Mouse (Mus musculus): ENCODE results near the gene Hcn4.
A peak's percentile ranks its signal among the peaks of the same experiment; 100 is the strongest.

Gene Hcn4

DNA sequence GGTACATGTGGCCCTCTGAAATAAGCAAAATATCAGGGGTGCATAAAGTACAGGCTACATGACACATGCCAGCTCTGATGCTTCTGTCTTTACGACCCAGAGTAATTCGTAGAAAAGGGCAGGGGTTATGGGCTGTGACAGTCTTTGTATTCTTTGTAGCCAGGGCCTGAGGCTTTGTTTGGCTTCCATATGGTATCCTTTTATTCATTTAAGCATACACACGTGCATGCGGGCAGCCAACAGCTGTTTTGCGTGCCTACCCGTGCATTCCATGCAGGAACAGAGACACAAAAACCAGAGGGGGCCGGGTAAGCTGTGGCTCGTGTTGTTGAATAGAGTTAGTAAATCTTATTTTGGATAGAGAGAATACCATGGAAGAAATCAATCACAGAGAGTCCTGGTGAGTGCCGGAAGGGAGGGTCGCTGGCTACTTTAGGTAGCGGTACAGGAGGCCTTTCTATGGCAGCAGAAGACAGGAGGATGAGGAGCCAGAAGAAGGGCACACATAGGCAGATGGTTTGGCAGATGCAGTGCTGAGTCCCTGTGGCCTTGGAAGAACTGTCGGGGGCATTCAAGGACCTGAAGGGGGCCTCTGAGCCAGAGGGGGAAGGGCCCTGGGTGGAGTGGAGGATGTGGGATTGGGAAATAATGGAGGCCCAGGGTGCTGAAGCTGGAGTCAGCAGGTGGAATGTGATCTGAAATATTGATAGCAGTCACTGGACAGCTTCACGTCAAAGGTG is 26.5 kb downstream of the Hcn4 start:
- no peak for DNase-seq

DNA sequence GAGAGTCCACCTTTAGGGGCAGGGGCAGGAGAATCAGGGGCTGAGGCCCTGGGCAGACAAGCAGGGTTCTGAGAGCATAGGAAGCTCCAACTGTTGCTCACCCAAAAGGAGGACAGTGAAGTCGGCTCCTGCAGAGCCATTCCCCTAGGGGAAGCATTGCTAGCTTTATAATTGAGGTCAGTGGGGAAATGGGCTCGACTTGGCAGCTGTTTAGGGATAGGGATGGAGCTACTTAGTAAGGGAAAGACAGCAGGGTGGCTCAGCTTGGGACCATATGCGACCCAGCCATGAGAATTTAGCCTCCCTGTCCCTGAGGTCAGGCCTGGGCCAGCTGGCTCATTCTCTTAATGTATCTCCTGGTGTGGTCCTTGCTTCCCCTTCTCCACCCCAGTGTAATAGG is 31.7 kb downstream of the Hcn4 start:
- no peak for DNase-seq

DNA sequence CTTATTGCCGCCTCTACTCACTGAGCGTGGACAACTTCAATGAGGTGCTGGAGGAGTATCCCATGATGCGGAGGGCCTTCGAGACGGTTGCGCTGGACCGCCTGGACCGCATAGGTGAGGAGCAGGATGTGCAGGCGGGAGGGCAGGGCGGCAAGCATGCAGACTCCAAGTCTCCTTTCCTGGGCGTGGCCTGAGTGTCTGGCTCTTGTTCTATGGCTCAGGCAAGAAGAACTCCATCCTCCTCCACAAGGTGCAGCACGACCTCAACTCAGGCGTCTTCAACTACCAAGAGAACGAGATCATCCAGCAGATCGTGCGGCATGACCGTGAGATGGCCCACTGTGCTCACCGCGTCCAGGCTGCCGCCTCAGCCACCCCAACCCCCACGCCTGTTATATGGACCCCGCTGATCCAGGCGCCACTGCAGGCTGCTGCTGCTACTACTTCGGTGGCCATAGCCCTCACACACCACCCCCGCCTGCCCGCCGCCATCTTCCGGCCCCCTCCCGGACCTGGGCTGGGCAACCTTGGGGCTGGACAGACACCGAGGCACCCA is 35.9 kb downstream of the Hcn4 start:
- no peak for DNase-seq

DNA sequence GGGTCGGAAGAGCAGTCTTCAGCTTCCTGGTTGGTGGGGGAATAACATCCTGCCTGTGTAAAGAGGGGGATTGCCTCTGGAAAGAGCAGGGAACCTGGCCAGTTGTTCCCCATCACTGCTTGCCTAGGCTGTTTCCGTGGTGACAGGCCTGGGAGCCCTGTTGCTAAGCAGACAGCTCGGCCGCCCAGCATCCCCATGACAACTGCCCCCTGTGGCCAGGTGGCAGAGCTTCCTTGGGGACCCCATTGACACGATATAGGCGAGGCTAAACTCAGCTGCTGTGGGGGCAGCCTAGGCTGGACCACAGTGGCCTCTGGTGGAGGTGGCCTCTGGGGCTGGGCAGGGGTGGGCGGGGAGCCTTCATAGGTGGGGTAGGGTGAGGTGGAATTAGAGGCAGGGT is 40.6 kb downstream of the Hcn4 start:
- no peak for DNase-seq

DNA sequence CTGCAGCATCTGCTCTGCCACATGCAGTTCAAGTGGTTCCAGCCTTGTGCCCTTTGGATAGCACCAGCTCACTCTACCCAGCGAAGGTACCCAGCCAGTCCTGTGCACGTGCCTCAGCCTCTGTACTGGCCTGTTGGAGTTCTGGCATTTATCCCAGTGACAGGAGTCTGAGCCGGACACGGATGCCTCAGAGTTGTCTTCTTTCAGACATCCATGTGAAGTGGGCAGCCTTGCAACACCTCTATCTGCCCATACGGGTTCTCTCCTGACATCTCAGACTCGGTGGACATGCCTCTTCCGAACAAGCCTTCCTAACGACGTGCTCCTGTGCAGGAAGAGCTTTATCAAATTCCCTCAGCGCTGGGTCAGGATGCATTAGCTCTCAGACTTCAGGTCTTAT is 47.9 kb downstream of the Hcn4 start:
- no peak for DNase-seq

DNA sequence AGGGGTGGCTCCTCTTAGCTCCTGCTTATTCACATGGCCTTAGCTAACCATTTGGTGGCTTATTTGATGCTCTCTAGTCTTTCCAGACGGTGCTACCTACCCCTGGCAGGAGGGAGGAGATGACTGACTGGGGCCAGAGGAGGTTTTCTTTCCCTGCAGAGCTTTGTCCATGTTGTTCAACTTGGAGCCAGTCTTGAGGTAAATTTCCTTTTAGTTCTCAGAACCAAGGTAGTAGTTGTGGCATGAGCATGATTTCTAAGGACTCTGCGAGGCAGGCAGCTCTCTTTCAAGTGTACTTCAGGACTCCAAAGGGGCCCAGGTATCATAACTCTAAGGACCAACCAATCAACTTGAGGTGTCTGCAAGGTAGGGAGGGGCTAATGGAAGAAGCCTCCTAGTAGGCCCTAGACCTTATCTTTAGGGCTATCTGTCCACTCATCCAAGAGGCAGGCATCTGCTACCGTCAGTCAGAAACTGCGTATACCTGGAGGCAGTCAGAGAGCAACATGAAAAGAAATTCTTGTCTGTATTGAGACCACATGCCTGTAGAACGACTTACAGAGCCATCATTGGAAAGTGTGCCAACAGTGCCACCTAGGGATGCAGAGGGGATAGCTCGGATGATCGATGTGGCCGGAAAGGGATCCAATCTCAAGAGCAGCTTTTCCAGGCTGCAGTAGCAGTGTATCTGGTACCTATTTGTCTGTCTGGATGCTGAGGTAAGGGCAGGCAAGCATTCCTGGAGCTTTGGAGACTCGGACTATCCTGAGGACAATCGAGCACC is 50.5 kb downstream of the Hcn4 start:
- peak; percentile 49 for DNase-seq

DNA sequence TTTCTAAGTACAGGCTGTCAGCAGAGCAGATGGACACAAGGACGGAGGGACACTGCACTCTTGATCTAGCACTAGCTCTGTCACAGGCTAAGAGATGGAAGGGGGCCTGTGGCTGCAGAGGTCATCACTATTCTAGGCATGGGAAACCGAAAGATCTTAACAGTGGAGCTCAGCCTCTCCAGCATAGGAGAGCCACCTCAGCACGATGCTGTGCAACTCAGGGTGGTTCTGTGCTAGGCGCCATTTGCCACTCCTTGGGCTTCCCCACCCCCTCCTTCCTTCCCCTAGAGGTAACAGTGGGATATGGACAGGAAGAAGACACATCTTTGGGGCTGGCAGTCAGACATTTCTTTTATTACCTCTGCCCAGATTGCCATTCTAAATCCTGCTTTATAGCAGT is 51.1 kb downstream of the Hcn4 start:
- no peak for DNase-seq

DNA sequence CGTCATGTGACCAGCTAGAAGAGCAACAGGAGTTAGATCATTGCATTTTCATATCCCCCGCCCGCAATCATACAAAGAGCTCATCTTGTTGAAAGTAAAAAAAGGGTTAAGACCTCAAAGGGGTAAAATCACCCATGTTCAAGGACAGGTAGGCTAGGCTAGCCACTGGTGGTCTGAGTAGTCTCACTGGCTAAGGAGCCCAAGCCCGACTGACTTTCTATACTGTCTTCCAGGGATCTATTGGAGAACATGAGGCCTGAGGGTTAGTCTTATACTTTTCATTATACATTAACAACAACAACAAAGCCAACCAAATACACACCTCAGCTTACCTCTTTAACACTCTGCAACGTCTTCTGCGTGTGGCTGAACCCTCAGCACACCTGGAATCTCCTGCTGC is 52.2 kb downstream of the Hcn4 start:
- DNase-seq = no peak

DNA sequence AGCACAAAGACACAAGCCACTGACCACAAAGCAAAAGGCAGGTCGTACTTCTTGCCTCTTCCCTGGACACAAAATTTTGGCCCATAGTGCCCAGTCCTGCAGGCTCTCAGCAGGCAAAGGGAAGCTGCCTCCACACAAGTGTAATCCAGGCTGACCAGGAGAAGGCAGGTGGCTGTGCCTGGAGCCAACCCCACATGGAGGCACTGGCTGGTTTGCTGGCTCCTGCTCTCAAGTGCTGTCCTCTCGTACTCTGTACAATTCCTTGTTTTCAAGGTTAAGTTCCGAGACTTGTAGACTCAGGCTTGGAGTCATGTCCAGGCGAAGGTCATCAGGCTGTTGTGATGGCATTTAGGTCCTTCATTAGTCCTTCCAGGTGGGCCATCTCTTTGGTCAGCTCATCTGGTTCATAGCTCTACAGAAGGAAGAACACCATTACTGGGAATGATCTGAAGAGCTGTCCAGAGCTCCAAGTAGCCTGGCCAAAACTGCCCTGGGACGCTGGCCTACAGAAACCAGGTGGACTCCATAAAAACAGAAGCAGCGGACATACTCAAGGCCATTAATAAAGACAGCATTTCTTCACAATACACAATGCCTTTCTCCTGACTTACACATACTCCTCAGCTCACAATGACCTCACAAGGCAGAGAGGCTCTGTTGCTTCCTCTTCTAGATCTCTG is 53.9 kb downstream of the Hcn4 start:
- DNase-seq = no peak

DNA sequence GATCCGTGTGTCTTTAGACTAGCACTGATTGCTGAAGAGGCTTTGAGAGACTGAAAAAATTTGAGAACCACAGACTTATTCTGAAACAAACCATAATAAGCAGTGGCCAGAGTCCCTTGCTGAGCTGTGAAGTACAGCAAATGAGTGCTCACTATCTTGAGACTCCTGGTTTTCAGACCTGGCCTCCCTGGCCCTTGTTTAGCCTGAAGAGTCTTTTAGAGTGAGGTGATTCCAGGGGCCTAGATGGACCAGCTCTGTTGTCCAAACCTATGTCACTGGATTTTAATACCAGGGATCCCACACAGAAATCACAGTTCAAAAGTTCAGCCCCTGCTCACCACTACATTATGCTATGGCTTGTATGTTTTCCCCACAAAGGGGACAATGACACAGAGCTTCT is 56.6 kb downstream of the Hcn4 start:
- no peak for DNase-seq

DNA sequence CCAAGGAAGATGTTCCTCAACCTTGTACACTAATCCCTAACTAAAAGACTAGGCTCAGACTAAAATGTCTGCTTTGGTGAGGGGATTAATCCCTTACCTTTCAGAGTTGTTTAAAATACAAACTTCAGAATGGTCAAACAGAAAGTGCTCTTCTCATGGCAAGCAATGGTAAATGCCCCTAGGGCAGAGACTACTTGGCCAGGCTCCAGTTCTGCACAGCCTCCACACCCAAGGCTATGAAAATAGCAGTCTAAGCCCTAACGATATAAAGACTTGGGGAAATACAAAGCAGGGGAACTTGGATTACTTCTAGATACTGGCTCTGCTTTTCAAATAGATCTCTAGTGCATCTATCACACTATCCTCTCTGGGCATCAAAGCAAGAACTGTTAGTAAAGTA is 59.5 kb downstream of the Hcn4 start:
- DNase-seq = no peak

DNA sequence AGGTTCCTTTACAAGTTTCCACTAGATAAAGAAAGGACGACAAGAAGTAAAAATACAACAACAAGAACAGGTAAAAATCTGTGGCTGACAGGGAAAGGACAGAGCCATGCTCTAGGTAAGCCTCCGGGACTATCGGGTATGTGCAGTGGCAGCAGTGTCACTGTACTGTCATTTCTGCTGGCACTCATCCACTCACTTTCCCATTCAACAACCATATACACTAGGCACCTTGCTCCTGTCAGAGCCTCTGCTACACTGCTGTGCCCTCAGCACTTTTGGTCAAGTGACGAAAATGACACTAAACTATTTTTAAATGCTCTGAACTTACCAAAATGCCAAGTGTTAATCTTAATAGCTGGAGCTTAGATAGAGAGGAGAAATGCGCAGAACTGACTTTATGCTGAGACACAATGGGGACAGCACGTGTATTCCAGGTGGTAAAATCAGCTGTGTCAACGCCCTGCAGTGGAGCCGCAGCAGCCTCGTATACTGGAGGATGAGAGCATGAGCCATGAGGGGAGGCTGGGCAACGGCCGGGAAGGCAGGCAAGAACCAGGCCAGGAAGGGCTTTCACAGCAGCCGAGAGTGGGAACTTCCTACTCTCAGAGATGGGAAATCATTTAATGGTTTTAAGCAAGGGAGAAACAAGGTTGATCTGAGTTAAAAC is 66.7 kb downstream of the Hcn4 start:
- no peak for DNase-seq

DNA sequence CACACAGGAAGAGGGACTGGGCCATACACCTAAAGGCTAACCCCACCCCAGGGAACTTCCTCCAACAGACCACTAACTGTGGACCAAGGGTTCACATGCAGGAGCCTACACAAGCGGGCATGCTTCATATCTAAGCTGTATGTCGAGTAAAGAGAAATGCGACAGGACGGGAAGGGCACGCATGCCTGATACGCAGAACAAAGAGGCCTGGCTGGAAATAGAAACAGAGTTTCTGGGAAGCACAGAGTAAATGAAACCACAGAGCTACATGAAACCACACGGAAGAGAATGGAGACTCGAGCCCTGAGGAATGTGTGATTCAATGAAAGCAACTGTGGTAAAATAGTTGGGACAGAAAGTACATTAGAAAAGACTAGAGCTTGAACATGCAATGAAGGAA is 67.7 kb downstream of the Hcn4 start:
- DNase-seq = no peak

DNA sequence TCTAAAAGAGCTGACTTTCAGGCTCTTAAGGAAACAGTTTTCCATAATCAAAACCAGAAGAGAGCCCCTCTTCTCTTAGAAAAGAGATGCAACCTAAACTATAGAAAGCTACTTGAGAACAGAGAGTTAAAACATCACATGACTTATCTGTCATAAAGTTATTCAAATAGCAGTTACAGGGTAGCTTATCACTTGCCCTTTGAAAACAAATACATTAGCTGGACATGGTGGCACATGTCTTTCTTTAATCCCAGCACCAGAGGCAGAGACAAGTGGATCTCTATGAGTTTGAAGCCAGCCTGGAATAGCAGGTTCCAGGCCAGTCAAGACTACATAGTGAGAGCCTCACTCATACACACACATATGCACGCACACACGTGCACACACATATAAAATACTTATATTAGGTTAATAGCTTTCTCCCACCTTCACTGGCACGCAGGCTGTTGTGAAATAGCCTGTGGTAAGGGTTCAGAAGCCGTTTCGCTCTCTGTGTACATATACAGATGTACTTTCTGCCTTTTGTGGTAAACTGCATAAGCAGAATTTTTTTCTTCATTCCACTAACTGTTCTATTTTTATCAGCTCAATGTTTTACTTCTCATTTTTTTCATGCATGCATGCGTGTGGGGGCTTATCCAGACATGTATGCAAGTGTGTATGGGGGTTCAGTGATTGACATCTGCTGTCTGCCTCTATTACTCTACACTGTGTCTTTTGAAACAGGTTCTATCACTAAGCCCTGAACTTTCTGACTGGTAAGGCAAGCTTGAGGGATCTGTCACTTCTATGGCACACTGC is 68.8 kb downstream of the Hcn4 start:
- DNase-seq = no peak

DNA sequence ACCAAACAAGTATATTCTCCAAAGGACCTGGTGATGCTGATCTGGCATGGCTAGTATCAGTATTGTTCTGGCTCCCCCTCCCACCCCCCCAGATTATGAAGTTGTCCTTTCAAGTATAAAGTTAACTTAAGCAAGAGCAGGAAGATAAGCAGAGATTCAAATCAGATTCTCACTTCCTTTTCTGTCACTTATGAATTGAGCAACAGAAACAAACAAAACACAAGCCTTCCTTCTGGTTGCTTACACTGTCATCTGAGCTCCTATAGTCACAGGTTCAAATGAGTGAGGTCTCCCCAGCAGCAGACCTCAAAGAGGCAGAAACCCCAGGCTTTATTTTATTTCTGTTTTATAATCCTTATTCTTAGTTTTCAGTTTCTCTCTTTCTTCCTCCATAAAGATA is 76.4 kb downstream of the Hcn4 start:
- DNase-seq = no peak

DNA sequence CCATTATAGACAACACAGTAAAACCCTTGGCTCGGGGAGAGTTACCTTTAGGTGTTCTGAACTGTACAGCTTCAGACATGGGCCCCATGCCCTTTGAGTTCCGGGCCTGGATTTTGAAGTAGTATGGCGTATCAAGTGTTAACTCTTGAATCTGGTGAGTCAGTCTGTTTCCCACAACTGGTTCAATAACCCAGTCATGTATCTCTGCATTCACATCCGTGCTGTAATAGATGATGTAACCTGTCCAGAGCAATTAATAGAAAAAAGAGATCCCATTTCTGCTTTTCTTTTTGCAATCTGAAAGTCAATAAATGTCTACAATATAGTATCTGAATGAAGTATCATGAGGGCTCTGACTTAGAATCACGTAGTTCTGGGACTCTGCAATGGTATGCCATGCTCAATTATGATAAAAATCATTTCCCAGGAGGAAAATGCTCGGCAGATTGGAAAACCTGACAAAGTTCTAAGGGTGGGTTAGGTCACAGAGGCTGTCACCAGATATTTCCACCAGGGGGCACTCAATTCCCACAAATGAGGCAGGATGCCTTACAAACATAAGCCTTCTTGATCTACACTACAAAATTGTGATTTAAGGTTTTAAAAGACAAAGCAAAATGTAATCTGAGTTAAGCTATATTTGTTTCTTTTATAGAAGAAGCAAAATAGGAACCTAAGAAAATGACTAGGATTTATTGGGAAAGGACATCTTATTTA is 79.8 kb downstream of the Hcn4 start:
- peak; percentile 39 for DNase-seq

All from liver (tissue).